ENCODE assay signal across 15 mouse cellular contexts in the genomic region with DNA sequence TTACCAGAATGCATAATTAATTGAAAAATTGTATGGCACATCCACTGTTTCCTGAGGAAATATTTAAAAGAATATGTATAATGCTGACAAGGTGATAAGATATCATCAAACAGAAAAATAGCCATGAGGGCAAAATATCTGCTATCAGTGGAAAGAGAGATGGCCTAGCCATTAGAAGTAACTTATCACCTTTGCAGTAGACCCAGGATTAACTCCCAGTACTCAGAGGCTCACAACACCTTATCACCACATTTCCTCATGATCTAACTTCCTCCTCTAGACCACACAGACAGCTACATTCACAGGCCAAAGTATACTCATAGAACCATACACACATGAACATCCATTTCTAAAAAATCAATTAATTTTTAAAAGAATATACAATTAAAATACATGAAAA.
"Had no signal": no experiment of that assay in that cellular context is flagged by ENCODE, and none has a peak within 500 bp of the region (broad histone marks: within the 10 kb centered on the region; RNA-seq: fewer than 3 reads in every experiment).

No protein-coding gene starts in this region.

- H3K9ac ChIP-seq: neural tube, embryonic 15.5 days; stomach, embryonic 15.5 days had no signal

- H3K27me3 ChIP-seq: neural tube, embryonic 15.5 days; stomach, embryonic 15.5 days had no signal

- H3K4me3 ChIP-seq: neural tube, embryonic 15.5 days; stomach, embryonic 15.5 days had no signal

- H3K36me3 ChIP-seq: neural tube, embryonic 15.5 days; stomach, embryonic 15.5 days had no signal

- H3K27ac ChIP-seq: neural tube, embryonic 15.5 days; stomach, embryonic 15.5 days; stomach, postnatal 0 days had no signal

- H3K9me3 ChIP-seq: neural tube, embryonic 15.5 days; stomach, embryonic 15.5 days had no signal

- H3K4me1 ChIP-seq: neural tube, embryonic 15.5 days; stomach, embryonic 15.5 days had no signal

- DNase-seq: retina, postnatal 1 day; right cerebral cortex, adult 18-20 months; right cerebral cortex, postnatal 14 days; right cerebral cortex, postnatal 25 days; right cerebral cortex, postnatal 4 days; spleen, adult 18-20 months; thymus, adult 18-20 months; thymus, adult 2 months; thymus, postnatal 14 days; thymus, postnatal 25 days; thymus, postnatal 36 days; thymus, postnatal 4 days had no signal
